Mouse (Mus musculus) heart, embryonic 15.5 days (tissue): Measurements from ENCODE around the gene Msl1. TPM values are rescaled to one million over a fixed set of nuclear protein-coding genes. Genes with fewer than 3 reads are reported as not detected.
A peak's percentile ranks its signal among the peaks of the same experiment; 100 is the strongest.

Experiments
- ATAC-seq: fragments of 200-750 bp; cut with Nextera tagmentation; replicated peaks from 2 replicates; pipeline ENCODE4 v1.8.0; 2017; ENCODE audit warnings: low read depth, moderate TSS enrichment; ENCODE audit not compliant: insufficient number of reproducible peaks, insufficient read depth, low FRiP score
- H3K27ac ChIP-seq: fragments of 300-500 bp; sonication (generic); 2 replicates; pipeline ENCODE4 v1.5.1; 2015; ENCODE audit warnings: mild to moderate bottlenecking, inconsistent platforms
- H3K27me3 ChIP-seq: fragments of 300-500 bp; sonication (generic); 2 replicates; pipeline ENCODE4 v1.6.1; 2015; ENCODE audit warnings: inconsistent platforms
- H3K36me3 ChIP-seq: fragments of 300-500 bp; sonication (generic); 2 replicates; pipeline ENCODE4 v1.6.1; 2015; ENCODE audit warnings: mild to moderate bottlenecking, inconsistent platforms
- H3K4me1 ChIP-seq: fragments of 300-500 bp; sonication (generic); replicated peaks from 2 replicates; pipeline ENCODE4 v1.6.1; 2015; ENCODE audit warnings: inconsistent platforms
- H3K4me2 ChIP-seq: fragments of 300-500 bp; sonication (generic); 2 replicates; pipeline ENCODE4 v1.6.1; 2015; ENCODE audit warnings: inconsistent platforms, mild to moderate bottlenecking, moderate library complexity
- H3K4me3 ChIP-seq: fragments of 300-500 bp; sonication (generic); 2 replicates; pipeline ENCODE4 v1.5.1; 2015; ENCODE audit warnings: mild to moderate bottlenecking, inconsistent platforms
- H3K9ac ChIP-seq: fragments of 300-500 bp; sonication (generic); 2 replicates; pipeline ENCODE4 v1.6.1; 2015; ENCODE audit warnings: mild to moderate bottlenecking, inconsistent platforms
- H3K9me3 ChIP-seq: fragments of 300-500 bp; sonication (generic); replicated peaks from 2 replicates; pipeline ENCODE4 v1.6.1; 2016; ENCODE audit warnings: inconsistent platforms
- WGBS: fragments of 180-500 bp; shearing (Covaris S2); methylation state at CpG from one replicate; pipeline ENCODE4 v1.1.7; 2015; ENCODE audit warnings: mixed read lengths; 5-methylcytosine and 5-hydroxymethylcytosine counted together
- polyA plus RNA-seq: library from polyadenylated mRNA; unstranded; fragments of >200 nt; fragmentation: Nextera tagmentation; extraction: Ambion mirVana; gene quantifications from 2 replicates; pipeline ENCODE4 v1.2.1, GENCODE M21; 2015

The Msl1 gene
- polyA plus RNA-seq, 1 experiment from 2014 or later: 15.5 TPM

- WGBS: 32% methylated on average over 7 of the region's 7 CpGs
Observed at GRCm38 (mm10) chr11:98836128-98836527, 40.8 kb downstream of the Msl1 start.

GRCm38 (mm10) chr11:98836651-98837141 is 41.4 kb downstream of the Msl1 start, which contains the start of gene Rapgefl1:
TSS of gene Rapgefl1 (plus strand) at chr11:98836785.
- under 1% methylated on average over 47 of the region's 48 CpGs for WGBS
- 0 out of 2 replicates have a peak within 1 kb of the TSS, but pooled peaks have one; percentile 36 for H3K27ac ChIP-seq
- peak; percentile 88 for ATAC-seq

More at GRCm38 (mm10) chr11:98836128-98836527, 40.8 kb downstream of the Msl1 start:
- 0 out of 2 replicates have a peak overlapping the region, but pooled peaks have one; percentile 81 for H3K9ac ChIP-seq
- peaks cover 31% of the 10 kb centered on the region for H3K4me1 ChIP-seq
- H3K4me2 ChIP-seq: peak overlapping the region; percentile 100
- H3K36me3 ChIP-seq: peaks cover 36% of the 10 kb centered on the region
- no peak overlapping the region for H3K27ac ChIP-seq
- ATAC-seq: no peak
- H3K4me3 ChIP-seq: peak overlapping the region; percentile 80
- no peaks in the 10 kb centered on the region for H3K9me3 ChIP-seq
- H3K27me3 ChIP-seq: peaks cover 25% of the 10 kb centered on the region

GRCm38 (mm10) chr11:98837231-98837704 is 42.0 kb downstream of the Msl1 start:
- peak; percentile 20 for ATAC-seq
- peaks cover 24% of the 10 kb centered on the region for H3K36me3 ChIP-seq
- peak overlapping the region; percentile 80 for H3K4me3 ChIP-seq
- no peaks in the 10 kb centered on the region for H3K9me3 ChIP-seq
- 4% methylated on average over 28 of the region's 29 CpGs for WGBS
- H3K9ac ChIP-seq: peak overlapping the region; percentile 81
- H3K27ac ChIP-seq: no peak overlapping the region
- H3K4me1 ChIP-seq: peaks cover 31% of the 10 kb centered on the region
- H3K4me2 ChIP-seq: peak overlapping the region; percentile 100
- H3K27me3 ChIP-seq: peaks cover 25% of the 10 kb centered on the region

More at GRCm38 (mm10) chr11:98836651-98837141, 41.4 kb downstream of the Msl1 start, which contains the start of gene Rapgefl1:
- Histone ChIP-seq H3K4me2 (peak within 1 kb of the TSS; percentile 100), H3K36me3 (peaks cover 30% of the 10 kb centered on the region), H3K9ac (peak within 1 kb of the TSS; percentile 81), H3K4me3 (peak within 1 kb of the TSS; percentile 80), H3K4me1 (peaks cover 31% of the 10 kb centered on the region), H3K27me3 (peaks cover 25% of the 10 kb centered on the region), H3K9me3 (no peaks in the 10 kb centered on the region)

GRCm38 (mm10) chr11:98837917-98838316 is 42.6 kb downstream of the Msl1 start:
- WGBS: 55% methylated on average over 11 of the region's 11 CpGs

GRCm38 (mm10) chr11:98838512-98838911 is 43.2 kb downstream of the Msl1 start:
- H3K36me3 ChIP-seq: peaks cover 12% of the 10 kb centered on the region; the same call in 1 of the 2 replicates
- no peak overlapping the region for H3K9ac ChIP-seq
- WGBS: 57% methylated on average over 9 of the region's 9 CpGs
- no peak overlapping the region for H3K27ac ChIP-seq
- H3K4me1 ChIP-seq: peaks cover 31% of the 10 kb centered on the region
- H3K4me2 ChIP-seq: no peak overlapping the region
- peaks cover 25% of the 10 kb centered on the region for H3K27me3 ChIP-seq
- no peak overlapping the region for H3K4me3 ChIP-seq
- no peak for ATAC-seq
- no peaks in the 10 kb centered on the region for H3K9me3 ChIP-seq

More at GRCm38 (mm10) chr11:98837917-98838316, 42.6 kb downstream of the Msl1 start:
- Histone ChIP-seq H3K27ac (no peak overlapping the region), H3K4me1 (peaks cover 31% of the 10 kb centered on the region), H3K9me3 (no peaks in the 10 kb centered on the region), H3K4me2 (peak overlapping the region; percentile 100; the same call in 1 of the 2 replicates), H3K27me3 (peaks cover 25% of the 10 kb centered on the region), H3K9ac (no peak overlapping the region), H3K36me3 (peaks cover 18% of the 10 kb centered on the region), H3K4me3 (no peak overlapping the region)
- ATAC-seq: no peak

GRCm38 (mm10) chr11:98839402-98839801 is 44.1 kb downstream of the Msl1 start:
- no peak overlapping the region for H3K9ac ChIP-seq
- H3K4me2 ChIP-seq: no peak overlapping the region
- peaks cover 3% of the 10 kb centered on the region; the same call in 1 of the 2 replicates for H3K36me3 ChIP-seq
- H3K9me3 ChIP-seq: no peaks in the 10 kb centered on the region
- peaks cover 25% of the 10 kb centered on the region for H3K27me3 ChIP-seq
- H3K4me1 ChIP-seq: peaks cover 31% of the 10 kb centered on the region
- 35% methylated on average over 6 of the region's 6 CpGs for WGBS
- no peak for ATAC-seq
- H3K4me3 ChIP-seq: no peak overlapping the region
- no peak overlapping the region for H3K27ac ChIP-seq

GRCm38 (mm10) chr11:98839897-98840296 is 44.6 kb downstream of the Msl1 start:
- H3K4me3 ChIP-seq: no peak overlapping the region
- peaks cover 31% of the 10 kb centered on the region for H3K4me1 ChIP-seq
- no peak overlapping the region for H3K27ac ChIP-seq
- no peaks in the 10 kb centered on the region for H3K36me3 ChIP-seq
- no peaks in the 10 kb centered on the region for H3K9me3 ChIP-seq
- 56% methylated on average over 10 of the region's 10 CpGs for WGBS
- no peak for ATAC-seq
- H3K27me3 ChIP-seq: peaks cover 25% of the 10 kb centered on the region
- no peak overlapping the region for H3K9ac ChIP-seq
- H3K4me2 ChIP-seq: no peak overlapping the region

- H3K27me3 ChIP-seq: no peaks in the 10 kb centered on the region; the same call in 1 of the 2 replicates
- H3K9ac ChIP-seq: no peak overlapping the region
- WGBS: 49% methylated on average over 13 of the region's 13 CpGs
- ATAC-seq: no peak
- H3K9me3 ChIP-seq: no peaks in the 10 kb centered on the region
- peaks cover 17% of the 10 kb centered on the region for H3K4me1 ChIP-seq
- H3K36me3 ChIP-seq: no peaks in the 10 kb centered on the region
- H3K4me2 ChIP-seq: no peak overlapping the region
- H3K27ac ChIP-seq: no peak overlapping the region
- no peak overlapping the region for H3K4me3 ChIP-seq
Observed at GRCm38 (mm10) chr11:98846016-98846415, 50.7 kb downstream of the Msl1 start.

- Histone ChIP-seq H3K9me3 (no peaks in the 10 kb centered on the region), H3K4me2 (no peak overlapping the region), H3K4me1 (peaks cover 17% of the 10 kb centered on the region), H3K36me3 (no peaks in the 10 kb centered on the region), H3K4me3 (no peak overlapping the region), H3K9ac (no peak overlapping the region), H3K27me3 (no peaks in the 10 kb centered on the region; the same call in 1 of the 2 replicates), H3K27ac (no peak overlapping the region)
- WGBS: 56% methylated on average over 19 of the region's 19 CpGs
- no peak for ATAC-seq
Observed at GRCm38 (mm10) chr11:98846865-98847604, 51.7 kb downstream of the Msl1 start.

GRCm38 (mm10) chr11:98849196-98849894 is 54.0 kb downstream of the Msl1 start:
- H3K27me3 ChIP-seq: no peaks in the 10 kb centered on the region; the same call in 1 of the 2 replicates
- no peaks in the 10 kb centered on the region for H3K36me3 ChIP-seq
- peaks cover 17% of the 10 kb centered on the region for H3K4me1 ChIP-seq
- no peak for ATAC-seq
- H3K4me3 ChIP-seq: peak overlapping the region; percentile 20; the same call in 1 of the 2 replicates
- WGBS: 16% methylated on average over 19 of the region's 19 CpGs
- peak overlapping the region; percentile 43 for H3K4me2 ChIP-seq
- no peaks in the 10 kb centered on the region for H3K9me3 ChIP-seq
- no peak overlapping the region for H3K27ac ChIP-seq
- 0 out of 2 replicates have a peak overlapping the region, but pooled peaks have one; percentile 29 for H3K9ac ChIP-seq
